Mouse (Mus musculus): ENCODE results near the gene Wfdc12.

DNA sequence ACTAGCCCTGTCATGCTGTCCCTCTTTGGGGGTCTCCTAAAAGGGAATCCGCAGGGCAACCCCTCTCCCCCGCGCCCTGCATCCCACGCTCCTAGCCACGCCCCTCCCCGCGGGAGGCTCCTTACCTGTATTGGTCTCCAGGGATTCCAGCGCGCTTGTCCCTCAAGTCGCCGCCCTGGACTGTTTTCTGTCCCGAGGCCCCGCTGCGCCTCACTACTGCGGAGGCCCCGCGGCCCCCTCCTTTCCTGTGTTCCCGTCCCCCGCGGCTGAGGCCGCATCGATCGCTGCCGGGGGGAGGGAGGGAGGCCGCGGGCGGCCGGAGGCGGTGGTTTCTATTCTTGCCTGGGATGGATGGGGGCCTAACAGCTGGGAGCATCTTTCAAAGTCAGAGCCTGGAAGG is 19.5 kb downstream of the Wfdc12 start, which contains the start of gene Kcns1:
- TF ChIP-seq TAL1 (IDR thresholded peaks at IDR 0.05; ENCODE audit: low read length) (no peak), GATA1 (IDR thresholded peaks at IDR 0.05; ENCODE audit: low read length) (no peak)
